Comparison of ENCODE assay signal across 8 mouse cellular contexts in the genomic region with DNA sequence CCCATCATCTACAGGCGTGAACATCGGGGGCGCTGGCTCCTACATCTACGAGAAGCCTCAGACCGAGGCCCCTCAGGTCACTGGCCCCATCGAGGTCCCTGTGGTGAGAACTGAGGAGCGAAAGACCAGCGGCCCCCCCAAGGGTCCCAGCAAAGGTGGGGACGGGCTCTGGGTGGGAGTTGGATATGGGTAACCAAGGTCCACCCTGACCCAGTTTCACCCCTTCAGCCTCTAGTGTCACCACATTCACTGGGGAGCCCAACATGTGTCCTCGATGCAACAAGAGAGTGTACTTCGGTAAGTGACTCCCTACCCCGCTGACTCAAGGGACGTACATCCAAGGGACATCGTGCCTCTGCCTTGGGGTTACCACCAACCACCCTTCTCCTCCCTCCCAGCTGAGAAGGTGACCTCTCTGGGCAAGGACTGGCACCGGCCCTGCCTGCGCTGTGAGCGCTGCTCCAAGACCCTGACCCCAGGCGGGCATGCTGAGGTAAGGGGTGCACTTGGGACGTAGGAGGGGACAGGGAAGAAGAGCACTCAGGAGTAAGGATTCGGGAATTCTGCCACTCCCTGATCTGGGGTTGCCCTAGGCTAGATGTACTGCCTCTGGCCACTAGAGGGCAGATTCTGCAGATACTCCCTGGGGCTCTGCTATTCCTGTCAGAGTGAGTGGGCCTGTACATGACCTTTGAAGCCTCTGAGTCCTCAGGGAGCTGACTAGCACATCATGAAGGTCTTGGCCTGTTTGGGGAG. TPM values are rescaled to one million over a fixed set of nuclear protein-coding genes. Genes with fewer than 3 reads are reported as not detected.
DNase-seq lines count a peak whose midpoint lies in the region; ATAC-seq and TF ChIP-seq lines count a peak whose summit lies in the region.

No protein-coding gene starts in this region.

- H3K27ac ChIP-seq in forebrain, postnatal 0 days (ENCODE audit: low read depth, low read length): no peak overlapping the region
- H3K27ac ChIP-seq in forebrain, embryonic 16.5 days (ENCODE audit: low read length): no peak overlapping the region

- TF ChIP-seq CTCF in forebrain, postnatal 0 days (IDR thresholded peaks at IDR 0.05; ENCODE audit: low read depth): peak; percentile 69

- no peak overlapping the region for H3K4me3 ChIP-seq in forebrain, postnatal 0 days (ENCODE audit: low read depth, low read length)
- no peak overlapping the region for H3K4me3 ChIP-seq in forebrain, embryonic 16.5 days (replicated peaks; ENCODE audit: low read length)

- DNase-seq in forebrain, postnatal 0 days: peak; percentile 18
- DNase-seq in 3134 (ENCODE audit: extremely low read depth, insufficient read length, low spot score): peak; percentile 66
- DNase-seq in ZHBTc4 (ENCODE audit: low read depth, low spot score): peak; percentile 86
- DNase-seq in heart, adult 9 months (ENCODE audit: low spot score in 2 of 2): peak; percentile 61 to 67
- DNase-seq in lung, postnatal 10 days: peak; percentile 79
- no peak for DNase-seq in layer of hippocampus, postnatal 14 days (ENCODE audit: low spot score in 2 of 2)
- no peak for DNase-seq in layer of hippocampus, postnatal 36 days

- 83% methylated on average over 20 of the region's 20 CpGs for WGBS in forebrain, postnatal 0 days
- WGBS in forebrain, embryonic 16.5 days: 80% methylated on average over 20 of the region's 20 CpGs

- no peak overlapping the region for H3K4me2 ChIP-seq in forebrain, postnatal 0 days (ENCODE audit: low read depth)
- no peak overlapping the region for H3K4me2 ChIP-seq in forebrain, embryonic 16.5 days (ENCODE audit: low read length)

- ATAC-seq in forebrain, postnatal 0 days: no peak
- no peak for ATAC-seq in forebrain, embryonic 16.5 days

- no peak overlapping the region for H3K9ac ChIP-seq in forebrain, postnatal 0 days
- H3K9ac ChIP-seq in forebrain, embryonic 16.5 days (replicated peaks; ENCODE audit: low read depth, low read length): no peak overlapping the region

- peaks cover 25% of the 10 kb centered on the region for H3K36me3 ChIP-seq in forebrain, postnatal 0 days (ENCODE audit: insufficient read depth)
- H3K36me3 ChIP-seq in forebrain, embryonic 16.5 days (ENCODE audit: control insufficient read depth, insufficient read depth): peaks cover 15% of the 10 kb centered on the region

- no peaks in the 10 kb centered on the region for H3K9me3 ChIP-seq in forebrain, postnatal 0 days (ENCODE audit: low read length)
- no peaks in the 10 kb centered on the region for H3K9me3 ChIP-seq in forebrain, embryonic 16.5 days (ENCODE audit: control insufficient read depth, low read length)

- peaks cover 28% of the 10 kb centered on the region for H3K4me1 ChIP-seq in forebrain, postnatal 0 days (ENCODE audit: insufficient read depth)
- peaks cover 41% of the 10 kb centered on the region for H3K4me1 ChIP-seq in forebrain, embryonic 16.5 days (replicated peaks; ENCODE audit: control insufficient read depth, insufficient read depth, low read length)

- H3K27me3 ChIP-seq in forebrain, postnatal 0 days (ENCODE audit: insufficient read depth, low read length): no peaks in the 10 kb centered on the region
- no peaks in the 10 kb centered on the region for H3K27me3 ChIP-seq in forebrain, embryonic 16.5 days (replicated peaks; ENCODE audit: control insufficient read depth, insufficient read depth, low read length)

RNA-seq across cellular contexts. Expression of a gene that starts 1.9 kb away (rescaled TPM):
- 8.3 and 16.1 TPM in 2 replicates for total RNA-seq in forebrain, postnatal 0 days (2014; rRNA removed)
- polyA plus RNA-seq in forebrain, postnatal 0 days (2015; fragmentation: Nextera tagmentation; extraction: Ambion mirVana): 28.9 and 47.1 TPM in 2 replicates
- polyA plus RNA-seq in forebrain, embryonic 16.5 days (2015; fragmentation: Nextera tagmentation; extraction: Ambion mirVana): 30.6 and 35.2 TPM in 2 replicates
- 10 to 100 TPM in 1 of 2 experiments, 1 to 10 TPM in 1; 9.2 to 19.5 TPM for total RNA-seq in layer of hippocampus, postnatal 14 days (2021)
- total RNA-seq in layer of hippocampus, postnatal 36 days (2021): 10 to 100 TPM in 1 of 2 experiments, 1 to 10 TPM in 1; 8.9 to 12.6 TPM

RNA-seq across cellular contexts. Expression of a gene that starts 4.1 kb away (rescaled TPM):
- 191 and 198 TPM in 2 replicates for total RNA-seq in forebrain, postnatal 0 days (2014; rRNA removed)
- polyA plus RNA-seq in forebrain, postnatal 0 days (2015; fragmentation: Nextera tagmentation; extraction: Ambion mirVana): 533 and 584 TPM in 2 replicates
- 426 and 444 TPM in 2 replicates for polyA plus RNA-seq in forebrain, embryonic 16.5 days (2015; fragmentation: Nextera tagmentation; extraction: Ambion mirVana)
- 100 to 1,000 TPM; 118 TPM for total RNA-seq in layer of hippocampus, postnatal 14 days (2021)
- 10 to 100 TPM; 93.0 to 95.4 TPM for total RNA-seq in layer of hippocampus, postnatal 36 days (2021)

RNA-seq across cellular contexts. Expression of a gene that starts 12.0 kb away (rescaled TPM):
- total RNA-seq in forebrain, postnatal 0 days (2014; rRNA removed): 7.8 and 8.6 TPM in 2 replicates
- 7.6 and 10.0 TPM in 2 replicates for polyA plus RNA-seq in forebrain, postnatal 0 days (2015; fragmentation: Nextera tagmentation; extraction: Ambion mirVana)
- polyA plus RNA-seq in forebrain, embryonic 16.5 days (2015; fragmentation: Nextera tagmentation; extraction: Ambion mirVana): 20.2 and 21.5 TPM in 2 replicates
- 1 to 10 TPM; 2.3 to 2.7 TPM for total RNA-seq in layer of hippocampus, postnatal 14 days (2021)
- total RNA-seq in layer of hippocampus, postnatal 36 days (2021): 1 to 10 TPM in 1 of 2 experiments, under 1 TPM in 1; 0.82 to 1.5 TPM

RNA-seq across cellular contexts. Expression of a gene that starts 41.6 kb away (rescaled TPM):
- 71.8 and 75.6 TPM in 2 replicates for total RNA-seq in forebrain, postnatal 0 days (2014; rRNA removed)
- polyA plus RNA-seq in forebrain, postnatal 0 days (2015; fragmentation: Nextera tagmentation; extraction: Ambion mirVana): 59.3 and 66.7 TPM in 2 replicates
- polyA plus RNA-seq in forebrain, embryonic 16.5 days (2015; fragmentation: Nextera tagmentation; extraction: Ambion mirVana): 38.8 and 46.9 TPM in 2 replicates
- 10 to 100 TPM; 23.2 to 24.0 TPM for total RNA-seq in layer of hippocampus, postnatal 14 days (2021)
- 10 to 100 TPM; 20.5 to 23.8 TPM for total RNA-seq in layer of hippocampus, postnatal 36 days (2021)

RNA-seq across cellular contexts. Expression of a gene that starts 46.1 kb away (rescaled TPM):
- 49.2 and 59.3 TPM in 2 replicates for total RNA-seq in forebrain, postnatal 0 days (2014; rRNA removed)
- 13.6 and 13.8 TPM in 2 replicates for polyA plus RNA-seq in forebrain, postnatal 0 days (2015; fragmentation: Nextera tagmentation; extraction: Ambion mirVana)
- 15.6 and 17.2 TPM in 2 replicates for polyA plus RNA-seq in forebrain, embryonic 16.5 days (2015; fragmentation: Nextera tagmentation; extraction: Ambion mirVana)
- 10 to 100 TPM; 84.2 to 85.2 TPM for total RNA-seq in layer of hippocampus, postnatal 14 days (2021)
- 10 to 100 TPM; 69.1 to 77.8 TPM for total RNA-seq in layer of hippocampus, postnatal 36 days (2021)

Comparison
In these comparisons a context has a peak if more than half of its experiments do, and no peak if none do; other contexts are left out.
1. DNase-seq: peak in forebrain, postnatal 0 days (single experiment), 3134 (single experiment), ZHBTc4 (single experiment), heart, adult 9 months (2 of 2) and lung, postnatal 10 days (single experiment); none in layer of hippocampus, postnatal 14 days (0 of 2) and layer of hippocampus, postnatal 36 days (0 of 2).